Mouse (Mus musculus) small intestine, adult 2 months (tissue): Measurements from ENCODE around the gene Dhrs1.

ENCODE experiments used
- CTCF ChIP-seq: fragments of 200-500 bp; IDR thresholded peaks from 2 replicates; pipeline ENCODE4 v1.5.1; 2012; ENCODE audit warnings: low read depth, mild to moderate bottlenecking, control low read depth, inconsistent platforms, low read length, moderate library complexity, mixed read lengths; ENCODE audit not compliant: insufficient replicate concordance, insufficient read length; ENCODE audit errors: extremely low read depth
- POLR2A ChIP-seq: fragments of 200-500 bp; IDR thresholded peaks from 2 replicates; pipeline ENCODE4 v1.6.1; 2012; ENCODE audit warnings: low read depth, mild to moderate bottlenecking, control low read depth, inconsistent platforms, low read length, moderate library complexity

- TF ChIP-seq POLR2A (no peak), CTCF (no peak)
These were observed 31.8 kb downstream of the Dhrs1 start, which contains the start of gene Tgm1 for GRCm38 (mm10) chr14:55713729-55714122.
